Mouse (Mus musculus): ENCODE measurements around the gene Tsc22d3. TPM values are rescaled to one million over a fixed set of nuclear protein-coding genes. Genes with fewer than 3 reads are reported as not detected.
"Not testable (repeated sequence)": the region's sequence is repeated elsewhere in the genome, so short reads cannot be mapped to it uniquely, and the experiment has no call there.

Gene Tsc22d3
- total RNA-seq, 2 experiments from 2014 or later: 116 to 148 TPM

- peak; percentile 47 to 53 for DNase-seq (ENCODE audit: low spot score in 2 of 2)
These were observed 96.6 kb downstream of the Tsc22d3 start for GRCm38 (mm10) chrX:140503905-140504304.

GRCm38 (mm10) chrX:140501401-140502301, 98.8 kb downstream of the Tsc22d3 start:
- DNase-seq (ENCODE audit: low spot score in 2 of 2): no peak

GRCm38 (mm10) chrX:140500306-140500705, 100.2 kb downstream of the Tsc22d3 start:
- no peak for DNase-seq (ENCODE audit: low spot score in 2 of 2)

GRCm38 (mm10) chrX:140498431-140498830, 102.0 kb downstream of the Tsc22d3 start:
- DNase-seq (ENCODE audit: low spot score in 2 of 2): not testable (repeated sequence)

DNA sequence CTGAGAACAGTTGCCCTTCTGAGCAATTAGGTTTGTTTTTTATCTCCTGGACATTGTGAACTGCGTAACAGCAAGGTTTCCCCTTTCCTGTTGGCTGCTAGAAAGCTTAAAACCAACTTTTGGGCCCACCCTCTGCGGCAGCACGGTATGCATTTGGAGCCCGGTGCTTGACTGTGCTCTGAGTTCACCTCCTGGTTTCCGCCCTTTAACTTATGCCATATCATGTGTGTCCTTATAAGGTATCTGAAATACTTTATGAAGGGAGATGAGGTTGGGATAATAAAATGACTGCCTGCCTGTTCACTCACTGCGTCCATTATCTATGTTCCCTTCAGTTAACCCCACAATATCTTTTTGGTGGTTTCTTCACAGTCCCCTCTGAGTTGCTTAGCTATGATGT, 106.3 kb downstream of the Tsc22d3 start:
- DNase-seq (ENCODE audit: low spot score in 2 of 2): no peak

- DNase-seq (ENCODE audit: low spot score in 2 of 2): no peak
These were observed 106.9 kb downstream of the Tsc22d3 start for GRCm38 (mm10) chrX:140493527-140494029.

DNA sequence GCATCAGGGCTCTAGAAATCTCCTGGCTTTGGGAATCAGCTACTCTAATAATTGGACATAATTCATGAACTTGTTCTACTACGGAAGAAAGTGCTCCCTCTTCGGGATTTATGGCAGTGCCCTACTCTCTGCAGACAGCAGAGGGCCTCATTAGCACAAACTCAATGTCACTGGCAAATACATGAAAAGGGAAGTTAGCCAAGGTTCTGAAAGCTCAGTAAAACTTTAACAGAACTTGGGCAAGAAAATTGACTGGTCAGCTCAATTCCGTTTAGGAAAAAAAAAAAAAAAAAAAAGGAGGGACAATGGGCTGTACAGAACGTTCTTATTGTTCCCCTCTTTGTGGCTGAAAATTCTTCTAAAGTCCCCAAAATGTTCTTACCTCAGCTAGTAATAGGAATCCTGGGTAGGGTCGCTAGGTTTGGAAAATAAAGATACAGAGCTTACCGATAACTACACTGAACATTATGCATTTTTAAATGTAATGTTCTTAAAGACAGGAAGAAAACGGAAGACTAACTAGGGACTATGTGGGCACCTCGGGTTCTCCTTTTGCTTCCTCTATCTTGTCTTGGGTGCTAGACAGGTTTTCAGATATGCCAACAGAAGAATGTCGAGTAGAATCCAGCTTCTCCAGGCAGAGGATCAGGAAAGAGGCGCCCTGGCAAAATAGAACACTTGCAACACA, 108.4 kb downstream of the Tsc22d3 start:
- no peak for DNase-seq (ENCODE audit: low spot score in 2 of 2)

- DNase-seq (ENCODE audit: low spot score in 2 of 2): no peak
These were observed 110.3 kb downstream of the Tsc22d3 start for GRCm38 (mm10) chrX:140490203-140490602.

Other genes with a start within 250 kb of the Tsc22d3 start
- gene Prps1, start 144.0 kb downstream of the Tsc22d3 start, total RNA-seq (2021): 10 to 100 TPM; 16.2 to 25.5 TPM
- gene Mid2, start 63.9 kb upstream of the Tsc22d3 start, total RNA-seq (2021): 10 to 100 TPM; 24.9 to 31.1 TPM
- not detected for gene Tex13b, start 212.8 kb upstream of the Tsc22d3 start, total RNA-seq (2021)